Mouse (Mus musculus) liver, postnatal 0 days (tissue): Measurements from ENCODE around the gene Lrch3. TPM values are rescaled to one million over a fixed set of nuclear protein-coding genes. Genes with fewer than 3 reads are reported as not detected.

Source experiments
- ATAC-seq: fragments of 200-750 bp; cut with Nextera tagmentation; 2 replicates; pipeline ENCODE4 v1.8.0; 2017; ENCODE audit warnings: mild to moderate bottlenecking, moderate library complexity
- DNase-seq: peaks from one replicate; pipeline ENCODE4 v3.0.0-alpha.2; 2016
- H3K27ac ChIP-seq: fragments of 300-500 bp; sonication (generic); 2 replicates; pipeline ENCODE4 v1.5.1; 2014; ENCODE audit warnings: antibody characterized with exemption, moderate library complexity, mild to moderate bottlenecking, low read depth
- H3K27me3 ChIP-seq: fragments of 300-500 bp; sonication (generic); 2 replicates; pipeline ENCODE4 v1.6.1; 2014; ENCODE audit warnings: low read length, control low read depth, mixed read lengths; ENCODE audit not compliant: insufficient read depth
- H3K36me3 ChIP-seq: fragments of 300-500 bp; sonication (generic); replicated peaks from 2 replicates; pipeline ENCODE4 v1.6.1; 2014; ENCODE audit warnings: mild to moderate bottlenecking, control low read depth, low read length, moderate library complexity, mixed read lengths; ENCODE audit not compliant: insufficient read depth
- H3K4me1 ChIP-seq: fragments of 300-500 bp; sonication (generic); 2 replicates; pipeline ENCODE4 v1.6.1; 2014; ENCODE audit warnings: antibody characterized with exemption, mild to moderate bottlenecking, control low read depth; ENCODE audit not compliant: insufficient read depth
- H3K4me2 ChIP-seq: fragments of 300-500 bp; sonication (generic); 2 replicates; pipeline ENCODE4 v1.6.1; 2014; ENCODE audit warnings: low read depth, mild to moderate bottlenecking, low read length, moderate library complexity, mixed read lengths
- H3K4me3 ChIP-seq: fragments of 300-500 bp; sonication (generic); 2 replicates; pipeline ENCODE4 v1.5.1; 2014; ENCODE audit warnings: low read depth, low read length
- H3K9ac ChIP-seq: fragments of 300-500 bp; sonication (generic); replicated peaks from 2 replicates; pipeline ENCODE4 v1.6.1; 2014; ENCODE audit warnings: mild to moderate bottlenecking, moderate library complexity
- H3K9me3 ChIP-seq: fragments of 300-500 bp; sonication (generic); 2 replicates; pipeline ENCODE4 v1.6.1; 2016; ENCODE audit warnings: mild to moderate bottlenecking, control low read depth, low read length, mixed read lengths
- CTCF ChIP-seq: sonication (generic); IDR thresholded peaks from 2 replicates; pipeline ENCODE4 v1.5.1; 2016; ENCODE audit warnings: antibody characterized with exemption, low read depth
- EP300 ChIP-seq: IDR thresholded peaks from 2 replicates; pipeline ENCODE4 v1.6.1; 2016; ENCODE audit warnings: antibody characterized with exemption, low read depth, mild to moderate bottlenecking
- WGBS: fragments of 180-500 bp; shearing (Covaris S2); extraction: QIAGEN DNeasy Blood & Tissue Kit; methylation state at CpG from one replicate; pipeline ENCODE4 v1.1.7; 2014; ENCODE audit not compliant: insufficient replicate concordance; 5-methylcytosine and 5-hydroxymethylcytosine counted together
- polyA plus RNA-seq: library from polyadenylated mRNA; unstranded; fragments of >200 nt; fragmentation: Nextera tagmentation; extraction: Ambion mirVana; gene quantifications from 2 replicates; pipeline ENCODE4 v1.2.1, GENCODE M21; 2015

Gene Lrch3
- polyA plus RNA-seq, 1 experiment from 2014 or later = 4.3 TPM

- DNase-seq (no peak), ATAC-seq (no peak)
- no peak for TF ChIP-seq EP300
- no peak for TF ChIP-seq CTCF
- no peaks in the 10 kb centered on the region for H3K27me3 ChIP-seq
- no peak overlapping the region for H3K4me3 ChIP-seq
- H3K4me1 ChIP-seq = peaks cover 12% of the 10 kb centered on the region
- H3K4me2 ChIP-seq = peak overlapping the region; percentile 30
- H3K36me3 ChIP-seq = no peaks in the 10 kb centered on the region
- 72% methylated on average over 3 of the region's 3 CpGs for WGBS
- H3K9me3 ChIP-seq = no peaks in the 10 kb centered on the region
- no peak overlapping the region; the same call in 1 of the 2 replicates for H3K9ac ChIP-seq
- H3K27ac ChIP-seq = peak overlapping the region; percentile 60; the same call in 1 of the 2 replicates
Observed at GRCm38 (mm10) chr16:32875847-32876246, 38.1 kb upstream of the Lrch3 start.

- Histone ChIP-seq H3K4me1 (peaks cover 14% of the 10 kb centered on the region), H3K36me3 (no peaks in the 10 kb centered on the region), H3K27me3 (no peaks in the 10 kb centered on the region), H3K9ac (peak overlapping the region; percentile 87; the same call in 1 of the 2 replicates), H3K4me2 (peak overlapping the region; percentile 92), H3K9me3 (no peaks in the 10 kb centered on the region), H3K4me3 (peak overlapping the region; percentile 75), H3K27ac (peak overlapping the region; percentile 86)
- TF ChIP-seq EP300 (no peak), CTCF (no peak)
- ATAC-seq (no peak), DNase-seq (no peak)
- WGBS = 18% methylated on average over 9 of the region's 9 CpGs
Observed at GRCm38 (mm10) chr16:32876831-32877230, 37.1 kb upstream of the Lrch3 start.

- H3K9me3 ChIP-seq = no peaks in the 10 kb centered on the region
- peak within 1 kb of the TSS; percentile 92 for H3K4me2 ChIP-seq
- ATAC-seq (peak; percentile 97), DNase-seq (peak; percentile 95)
- WGBS = 0% methylated on average over 75 of the region's 83 CpGs
- H3K4me3 ChIP-seq = peak within 1 kb of the TSS; percentile 75
- H3K36me3 ChIP-seq = no peaks in the 10 kb centered on the region
- no peaks in the 10 kb centered on the region for H3K27me3 ChIP-seq
- H3K9ac ChIP-seq = peak within 1 kb of the TSS; percentile 87
- TF ChIP-seq CTCF = peak; percentile 62
- no peak for TF ChIP-seq EP300
- peak within 1 kb of the TSS; percentile 86 for H3K27ac ChIP-seq
- H3K4me1 ChIP-seq = peaks cover 16% of the 10 kb centered on the region
Observed at GRCm38 (mm10) chr16:32877343-32878156, 36.4 kb upstream of the Lrch3 start, which contains the start of the genes Fyttd1 and Rubcn. TSS of gene Fyttd1 (plus strand) at chr16:32877500. TSS of gene Rubcn (minus strand) at chr16:32877766.

- DNase-seq = peak; percentile 32
- ATAC-seq = no peak
- under 1% methylated on average over 32 of the region's 34 CpGs for WGBS
- no peaks in the 10 kb centered on the region for H3K9me3 ChIP-seq
- no peaks in the 10 kb centered on the region for H3K36me3 ChIP-seq
- no peak for TF ChIP-seq EP300
- no peak for TF ChIP-seq CTCF
- peaks cover 16% of the 10 kb centered on the region for H3K4me1 ChIP-seq
- H3K27me3 ChIP-seq = no peaks in the 10 kb centered on the region
- H3K27ac ChIP-seq = peak overlapping the region; percentile 86
- H3K4me2 ChIP-seq = peak overlapping the region; percentile 92
- H3K9ac ChIP-seq = peak overlapping the region; percentile 87
- H3K4me3 ChIP-seq = peak overlapping the region; percentile 75
Observed at GRCm38 (mm10) chr16:32878157-32878598, 35.7 kb upstream of the Lrch3 start.

GRCm38 (mm10) chr16:32878972-32879926 lies 34.7 kb upstream of the Lrch3 start:
- H3K4me3 ChIP-seq = peak overlapping the region; percentile 2; the same call in 1 of the 2 replicates
- peaks cover under 1% of the 10 kb centered on the region; the same call in 1 of the 2 replicates for H3K36me3 ChIP-seq
- no peak for DNase-seq
- peak overlapping the region; percentile 18; the same call in 1 of the 2 replicates for H3K9ac ChIP-seq
- no peak for ATAC-seq
- no peak for TF ChIP-seq CTCF
- TF ChIP-seq EP300 = no peak
- H3K27ac ChIP-seq = no peak overlapping the region
- peaks cover 16% of the 10 kb centered on the region for H3K4me1 ChIP-seq
- peak overlapping the region; percentile 92 for H3K4me2 ChIP-seq
- no peaks in the 10 kb centered on the region for H3K27me3 ChIP-seq
- H3K9me3 ChIP-seq = no peaks in the 10 kb centered on the region
- 80% methylated on average over 14 of the region's 14 CpGs for WGBS
